Mouse (Mus musculus): ENCODE data around the gene Scoc. TPM values are rescaled to one million over a fixed set of nuclear protein-coding genes. Genes with fewer than 3 reads are reported as not detected.

Scoc gene
- polyA plus RNA-seq, 1 experiment from 2014 or later = 48.0 TPM

- no peak overlapping the region for H3K9ac ChIP-seq (replicated peaks)
- WGBS (ENCODE audit: insufficient replicate concordance) = 68% methylated on average over 11 of the region's 11 CpGs
- no peak overlapping the region for H3K4me2 ChIP-seq (ENCODE audit: low read depth, low read length)
- ATAC-seq (no peak), DNase-seq (no peak)
- TF ChIP-seq EP300 (IDR thresholded peaks at IDR 0.05; ENCODE audit: low read depth) (no peak), CTCF (IDR thresholded peaks at IDR 0.05; ENCODE audit: low read depth) (no peak)
- no peaks in the 10 kb centered on the region for H3K9me3 ChIP-seq (ENCODE audit: low read length)
- no peaks in the 10 kb centered on the region for H3K27me3 ChIP-seq (ENCODE audit: insufficient read depth, low read length)
- H3K4me3 ChIP-seq (ENCODE audit: low read depth, low read length) = no peak overlapping the region
- peaks cover 10% of the 10 kb centered on the region for H3K4me1 ChIP-seq (ENCODE audit: insufficient read depth)
- H3K36me3 ChIP-seq (replicated peaks; ENCODE audit: insufficient read depth, low read length) = no peaks in the 10 kb centered on the region
- no peak overlapping the region for H3K27ac ChIP-seq (ENCODE audit: low read depth)
Measured at GRCm38 (mm10) chr8:83426104-83426759, 32.0 kb downstream of the Scoc start.

GRCm38 (mm10) chr8:83425202-83425601 lies 33.0 kb downstream of the Scoc start:
- Histone ChIP-seq H3K4me1 (ENCODE audit: insufficient read depth) (peaks cover 10% of the 10 kb centered on the region), H3K27me3 (ENCODE audit: insufficient read depth, low read length) (no peaks in the 10 kb centered on the region), H3K9me3 (ENCODE audit: low read length) (no peaks in the 10 kb centered on the region), H3K4me3 (ENCODE audit: low read depth, low read length) (no peak overlapping the region), H3K4me2 (ENCODE audit: low read depth, low read length) (no peak overlapping the region), H3K36me3 (replicated peaks; ENCODE audit: insufficient read depth, low read length) (no peaks in the 10 kb centered on the region), H3K9ac (replicated peaks) (no peak overlapping the region), H3K27ac (ENCODE audit: low read depth) (no peak overlapping the region)
- WGBS (ENCODE audit: insufficient replicate concordance) = 77% methylated on average over 6 of the region's 6 CpGs
- TF ChIP-seq EP300 (IDR thresholded peaks at IDR 0.05; ENCODE audit: low read depth) = no peak
- no peak for TF ChIP-seq CTCF (IDR thresholded peaks at IDR 0.05; ENCODE audit: low read depth)
- ATAC-seq (no peak), DNase-seq (no peak)

DNA sequence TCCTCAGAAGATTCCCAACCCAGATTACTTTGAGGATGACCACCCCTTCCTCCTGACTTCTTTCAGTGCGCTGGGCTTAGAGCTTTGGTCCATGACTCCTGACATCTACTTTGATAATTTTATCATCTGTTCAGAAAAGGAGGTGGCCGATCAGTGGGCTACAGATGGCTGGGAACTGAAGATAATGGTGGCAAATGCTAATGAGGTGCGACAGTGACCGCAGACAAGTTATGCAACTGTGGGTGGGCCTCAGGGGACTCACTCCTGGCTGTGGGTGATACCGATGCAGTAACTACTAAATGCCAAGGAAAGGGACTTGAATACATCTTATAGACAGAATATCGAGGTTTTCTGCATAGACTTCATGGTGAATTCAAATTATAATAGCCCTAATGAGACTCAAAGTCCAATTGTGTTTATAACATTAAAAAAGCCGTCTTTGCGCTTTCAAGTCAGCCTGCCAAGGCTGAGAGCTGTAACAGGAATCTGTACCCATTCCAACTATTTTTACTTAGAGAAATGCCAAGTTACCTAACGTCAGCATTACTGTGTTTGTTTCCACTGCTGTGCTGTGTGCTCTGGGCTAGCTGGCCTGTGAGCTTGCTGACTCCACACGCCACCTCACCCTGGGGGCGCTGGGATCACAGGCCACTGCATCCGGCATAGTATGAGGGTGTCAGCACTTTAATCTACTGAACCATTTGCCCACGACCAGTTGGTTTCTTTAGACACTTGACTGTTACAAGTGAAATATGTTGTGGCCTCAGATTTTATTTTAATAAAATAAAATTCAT lies 35.0 kb downstream of the Scoc start:
- ATAC-seq = peak; percentile 97
- TF ChIP-seq EP300 (IDR thresholded peaks at IDR 0.05; ENCODE audit: low read depth) (peak; percentile 98), CTCF (IDR thresholded peaks at IDR 0.05; ENCODE audit: low read depth) (no peak)
- no peaks in the 10 kb centered on the region for H3K9me3 ChIP-seq (ENCODE audit: low read length)
- H3K4me1 ChIP-seq (ENCODE audit: insufficient read depth) = peaks cover 8% of the 10 kb centered on the region
- peak; percentile 56 for DNase-seq
- no peaks in the 10 kb centered on the region for H3K36me3 ChIP-seq (replicated peaks; ENCODE audit: insufficient read depth, low read length)
- H3K4me2 ChIP-seq (ENCODE audit: low read depth, low read length) = peak overlapping the region; percentile 41
- H3K27me3 ChIP-seq (ENCODE audit: insufficient read depth, low read length) = no peaks in the 10 kb centered on the region
- WGBS (ENCODE audit: insufficient replicate concordance) = 51% methylated on average over 13 of the region's 13 CpGs
- peak overlapping the region; percentile 78 for H3K27ac ChIP-seq (ENCODE audit: low read depth)
- no peak overlapping the region for H3K4me3 ChIP-seq (ENCODE audit: low read depth, low read length)
- H3K9ac ChIP-seq (replicated peaks) = peak overlapping the region; percentile 31; the same call in 1 of the 2 replicates

- Histone ChIP-seq H3K36me3 (replicated peaks; ENCODE audit: insufficient read depth, low read length) (no peaks in the 10 kb centered on the region), H3K4me2 (ENCODE audit: low read depth, low read length) (no peak overlapping the region), H3K4me3 (ENCODE audit: low read depth, low read length) (no peak overlapping the region), H3K27me3 (ENCODE audit: insufficient read depth, low read length) (no peaks in the 10 kb centered on the region), H3K9ac (replicated peaks) (no peak overlapping the region), H3K9me3 (ENCODE audit: low read length) (no peaks in the 10 kb centered on the region), H3K4me1 (ENCODE audit: insufficient read depth) (peaks cover 3% of the 10 kb centered on the region; the same call in 1 of the 2 replicates), H3K27ac (ENCODE audit: low read depth) (no peak overlapping the region)
- WGBS (ENCODE audit: insufficient replicate concordance) = 100% methylated on average over 1 of the region's 1 CpGs
- ATAC-seq (no peak), DNase-seq (no peak)
- TF ChIP-seq CTCF (IDR thresholded peaks at IDR 0.05; ENCODE audit: low read depth) (no peak), EP300 (IDR thresholded peaks at IDR 0.05; ENCODE audit: low read depth) (no peak)
Measured at GRCm38 (mm10) chr8:83421354-83421753, 36.8 kb downstream of the Scoc start.

- WGBS (ENCODE audit: insufficient replicate concordance) = 87% methylated on average over 11 of the region's 11 CpGs
- Histone ChIP-seq H3K27me3 (ENCODE audit: insufficient read depth, low read length) (no peaks in the 10 kb centered on the region), H3K27ac (ENCODE audit: low read depth) (no peak overlapping the region), H3K4me3 (ENCODE audit: low read depth, low read length) (no peak overlapping the region), H3K4me1 (ENCODE audit: insufficient read depth) (peaks cover 2% of the 10 kb centered on the region; the same call in 1 of the 2 replicates), H3K9ac (replicated peaks) (no peak overlapping the region), H3K36me3 (replicated peaks; ENCODE audit: insufficient read depth, low read length) (no peaks in the 10 kb centered on the region), H3K9me3 (ENCODE audit: low read length) (no peaks in the 10 kb centered on the region), H3K4me2 (ENCODE audit: low read depth, low read length) (no peak overlapping the region)
- DNase-seq = no peak
- ATAC-seq = no peak
- no peak for TF ChIP-seq CTCF (IDR thresholded peaks at IDR 0.05; ENCODE audit: low read depth)
- no peak for TF ChIP-seq EP300 (IDR thresholded peaks at IDR 0.05; ENCODE audit: low read depth)
Measured at GRCm38 (mm10) chr8:83418805-83419516, 39.2 kb downstream of the Scoc start.

- 42% methylated on average over 6 of the region's 6 CpGs for WGBS (ENCODE audit: insufficient replicate concordance)
- no peaks in the 10 kb centered on the region for H3K9me3 ChIP-seq (ENCODE audit: low read length)
Measured at GRCm38 (mm10) chr8:83417970-83418369, 40.2 kb downstream of the Scoc start.

More at GRCm38 (mm10) chr8:83417970-83418369, 40.2 kb downstream of the Scoc start:
- Histone ChIP-seq H3K36me3 (replicated peaks; ENCODE audit: insufficient read depth, low read length) (no peaks in the 10 kb centered on the region), H3K4me2 (ENCODE audit: low read depth, low read length) (no peak overlapping the region), H3K4me3 (ENCODE audit: low read depth, low read length) (no peak overlapping the region), H3K4me1 (ENCODE audit: insufficient read depth) (peaks cover 2% of the 10 kb centered on the region; the same call in 1 of the 2 replicates), H3K27me3 (ENCODE audit: insufficient read depth, low read length) (no peaks in the 10 kb centered on the region), H3K9ac (replicated peaks) (no peak overlapping the region), H3K27ac (ENCODE audit: low read depth) (no peak overlapping the region)
- TF ChIP-seq CTCF (IDR thresholded peaks at IDR 0.05; ENCODE audit: low read depth) (no peak), EP300 (IDR thresholded peaks at IDR 0.05; ENCODE audit: low read depth) (no peak)
- ATAC-seq (no peak), DNase-seq (no peak)
